Mouse (Mus musculus) heart, postnatal 0 days (tissue): Measurements from ENCODE around the gene Ggt5.

Experiments used
- CTCF ChIP-seq: IDR thresholded peaks from 2 replicates; pipeline ENCODE4 v1.5.1; 2016; ENCODE audit warnings: antibody characterized with exemption, control low read depth, low read depth
- EP300 ChIP-seq: IDR thresholded peaks from 2 replicates; pipeline ENCODE4 v1.6.1; 2016; ENCODE audit warnings: antibody characterized with exemption, low read depth

DNA sequence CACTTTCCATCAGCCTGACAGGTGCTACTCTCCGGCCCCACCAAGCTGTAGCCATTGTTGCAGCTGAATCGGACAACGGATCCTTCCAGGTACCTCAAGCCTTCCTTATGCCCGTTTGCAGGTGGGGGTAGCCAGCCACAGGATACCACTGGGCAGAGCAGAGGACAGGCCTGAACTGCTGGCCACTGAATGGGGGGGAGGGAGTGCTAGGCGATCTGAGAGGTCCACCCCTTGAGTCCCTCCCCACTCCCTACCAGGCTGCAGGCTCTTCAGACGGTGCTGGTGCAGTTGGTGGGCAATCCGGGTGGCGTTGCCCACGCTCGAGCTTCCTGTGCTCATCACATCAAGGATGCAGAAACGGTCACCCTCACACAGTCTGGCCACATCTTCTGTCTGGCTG lies 48.6 kb downstream of the Ggt5 start:
- TF ChIP-seq CTCF (no peak), EP300 (no peak)
